Mouse (Mus musculus) limb, embryonic 13.5 days (tissue): ENCODE measurements around the gene Elac2. TPM values are rescaled to one million over a fixed set of nuclear protein-coding genes. Genes with fewer than 3 reads are reported as not detected.

Experiments
- ATAC-seq: fragments of 200-750 bp; cut with Nextera tagmentation; 2 replicates; pipeline ENCODE4 v1.8.0; 2017; ENCODE audit warnings: low read depth, moderate number of reproducible peaks, moderate TSS enrichment; ENCODE audit not compliant: low FRiP score
- H3K27ac ChIP-seq: fragments of 300-500 bp; sonication (generic); 2 replicates; pipeline ENCODE4 v1.5.1; 2015; ENCODE audit warnings: inconsistent platforms, mild to moderate bottlenecking, moderate library complexity
- H3K27me3 ChIP-seq: fragments of 300-500 bp; sonication (generic); 2 replicates; pipeline ENCODE4 v1.6.1; 2015; ENCODE audit warnings: mild to moderate bottlenecking, inconsistent platforms
- H3K36me3 ChIP-seq: fragments of 300-500 bp; sonication (generic); 2 replicates; pipeline ENCODE4 v1.6.1; 2015; ENCODE audit warnings: inconsistent platforms, mild to moderate bottlenecking, moderate library complexity
- H3K4me1 ChIP-seq: fragments of 300-500 bp; sonication (generic); 2 replicates; pipeline ENCODE4 v1.6.1; 2015; ENCODE audit warnings: inconsistent platforms
- H3K4me2 ChIP-seq: fragments of 300-500 bp; sonication (generic); replicated peaks from 2 replicates; pipeline ENCODE4 v1.6.1; 2015; ENCODE audit warnings: inconsistent platforms, mild to moderate bottlenecking, moderate library complexity
- H3K4me3 ChIP-seq: fragments of 300-500 bp; sonication (generic); 2 replicates; pipeline ENCODE4 v1.5.1; 2015; ENCODE audit warnings: moderate library complexity, mild to moderate bottlenecking, inconsistent platforms
- H3K9ac ChIP-seq: fragments of 300-500 bp; sonication (generic); 2 replicates; pipeline ENCODE4 v1.6.1; 2015; ENCODE audit warnings: mild to moderate bottlenecking, inconsistent platforms
- H3K9me3 ChIP-seq: fragments of 300-500 bp; sonication (generic); 2 replicates; pipeline ENCODE4 v1.6.1; 2016; ENCODE audit warnings: inconsistent platforms
- WGBS: fragments of 180-500 bp; shearing (Covaris S2); methylation state at CpG from one replicate; pipeline ENCODE4 v1.1.7; 2015; 5-methylcytosine and 5-hydroxymethylcytosine counted together
- polyA plus RNA-seq: library from polyadenylated mRNA; unstranded; fragments of >200 nt; fragmentation: Nextera tagmentation; extraction: Ambion mirVana; gene quantifications from 2 replicates; pipeline ENCODE4 v1.2.1, GENCODE M21; 2015

Elac2 gene
- polyA plus RNA-seq, 1 experiment from 2014 or later, result 25.6 TPM

DNA sequence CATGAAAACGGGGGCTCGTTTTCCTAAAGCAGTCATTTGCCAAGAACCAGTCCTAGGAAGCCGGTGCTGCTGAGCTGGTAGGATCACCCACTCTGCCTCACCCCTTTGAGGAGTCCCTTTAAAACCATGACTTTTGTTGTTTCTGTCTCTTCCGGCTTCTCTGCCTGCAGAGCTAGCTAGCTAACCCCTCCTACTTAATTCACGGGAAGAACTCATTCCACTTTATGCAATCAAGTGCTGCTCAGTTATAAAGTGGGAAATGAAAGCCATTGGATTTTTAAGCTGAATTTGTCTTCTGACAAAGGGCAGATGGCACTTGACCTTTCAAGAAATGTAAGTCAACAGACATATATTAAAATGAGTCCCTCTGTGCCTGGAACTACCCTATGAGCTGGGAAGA is 49.2 kb downstream of the Elac2 start:
- 76% methylated on average over 5 of the region's 5 CpGs for WGBS
- H3K9ac ChIP-seq, result no peak overlapping the region

DNA sequence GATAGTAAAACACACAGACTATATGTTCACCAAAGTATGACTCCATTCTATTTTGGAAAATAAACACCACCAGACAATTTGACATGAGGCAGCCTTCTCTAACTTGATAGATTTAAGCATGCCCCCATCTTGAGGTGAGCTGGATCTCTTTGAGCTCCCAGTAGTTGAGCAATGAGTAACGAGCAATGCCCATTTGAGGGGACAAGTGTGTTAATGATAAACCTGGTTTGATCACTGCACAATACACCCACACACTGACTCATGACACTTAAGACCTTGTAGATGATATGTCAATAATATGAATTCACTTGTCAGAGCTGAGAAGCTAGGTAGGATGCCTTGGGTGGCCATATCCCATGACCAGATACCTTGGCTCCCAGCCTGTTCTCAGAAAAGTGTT is 51.4 kb downstream of the Elac2 start:
- Histone ChIP-seq H3K27me3 (no peaks in the 10 kb centered on the region), H3K9me3 (no peaks in the 10 kb centered on the region), H3K9ac (no peak overlapping the region), H3K4me1 (no peaks in the 10 kb centered on the region), H3K4me3 (no peak overlapping the region), H3K36me3 (peaks cover 8% of the 10 kb centered on the region; the same call in 1 of the 2 replicates), H3K4me2 (no peak overlapping the region), H3K27ac (no peak overlapping the region)
- no peak for ATAC-seq
- 85% methylated on average over 1 of the region's 1 CpGs for WGBS

More for the DNA sequence above, 49.2 kb downstream of the Elac2 start:
- Histone ChIP-seq H3K4me1 (no peaks in the 10 kb centered on the region), H3K27me3 (no peaks in the 10 kb centered on the region), H3K4me2 (no peak overlapping the region), H3K4me3 (no peak overlapping the region), H3K9me3 (no peaks in the 10 kb centered on the region), H3K27ac (no peak overlapping the region), H3K36me3 (peaks cover 8% of the 10 kb centered on the region; the same call in 1 of the 2 replicates)
- ATAC-seq, result no peak

DNA sequence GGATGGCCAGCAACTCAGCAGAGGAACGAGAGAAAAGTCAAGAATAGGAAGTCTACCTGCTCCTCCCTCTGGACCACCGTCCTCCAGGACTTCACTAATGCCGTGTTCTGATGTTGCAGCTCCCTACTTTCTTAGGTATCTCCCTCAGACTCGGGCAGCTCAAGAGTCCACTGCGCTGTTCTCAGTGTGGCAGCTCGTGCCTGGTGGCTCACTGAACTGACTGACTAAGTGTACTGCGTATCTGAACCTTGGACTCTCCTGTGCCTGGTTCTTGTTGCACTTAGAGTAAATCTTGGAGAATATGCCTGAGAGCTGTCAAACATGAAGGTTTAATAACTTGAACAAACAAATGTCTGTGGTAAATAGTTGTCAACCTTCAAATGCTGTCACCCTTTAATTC is 53.4 kb downstream of the Elac2 start:
- Histone ChIP-seq H3K4me3 (no peak overlapping the region), H3K27me3 (no peaks in the 10 kb centered on the region), H3K36me3 (peaks cover 8% of the 10 kb centered on the region; the same call in 1 of the 2 replicates), H3K4me2 (no peak overlapping the region), H3K27ac (no peak overlapping the region), H3K4me1 (no peaks in the 10 kb centered on the region), H3K9me3 (no peaks in the 10 kb centered on the region), H3K9ac (no peak overlapping the region)
- ATAC-seq, result no peak
- WGBS, result 86% methylated on average over 7 of the region's 7 CpGs

DNA sequence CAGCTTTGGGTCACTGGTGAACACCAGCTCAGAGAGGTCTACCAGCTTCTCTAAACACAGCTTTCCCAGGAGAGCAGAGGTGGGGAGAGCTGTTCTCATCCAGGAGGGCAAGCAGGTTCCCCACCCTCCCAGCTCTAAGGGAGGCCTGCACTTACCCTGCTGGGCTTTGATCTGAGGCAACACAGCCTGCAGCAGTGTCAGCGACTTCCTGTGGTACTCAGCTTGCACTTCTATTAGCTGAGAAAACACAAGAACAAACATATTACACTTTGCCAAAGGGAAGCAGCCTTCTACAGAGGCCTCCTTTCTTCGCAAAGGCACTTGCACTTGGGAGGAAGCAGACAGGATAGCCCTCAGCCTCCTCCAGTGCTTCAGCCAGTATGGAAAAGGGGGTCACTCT is 60.2 kb downstream of the Elac2 start:
- Histone ChIP-seq H3K36me3 (no peaks in the 10 kb centered on the region), H3K27ac (no peak overlapping the region), H3K4me3 (no peak overlapping the region), H3K4me1 (peaks cover 17% of the 10 kb centered on the region), H3K9ac (no peak overlapping the region), H3K9me3 (no peaks in the 10 kb centered on the region), H3K27me3 (no peaks in the 10 kb centered on the region), H3K4me2 (no peak overlapping the region)
- no peak for ATAC-seq
- 14% methylated on average over 2 of the region's 2 CpGs for WGBS

DNA sequence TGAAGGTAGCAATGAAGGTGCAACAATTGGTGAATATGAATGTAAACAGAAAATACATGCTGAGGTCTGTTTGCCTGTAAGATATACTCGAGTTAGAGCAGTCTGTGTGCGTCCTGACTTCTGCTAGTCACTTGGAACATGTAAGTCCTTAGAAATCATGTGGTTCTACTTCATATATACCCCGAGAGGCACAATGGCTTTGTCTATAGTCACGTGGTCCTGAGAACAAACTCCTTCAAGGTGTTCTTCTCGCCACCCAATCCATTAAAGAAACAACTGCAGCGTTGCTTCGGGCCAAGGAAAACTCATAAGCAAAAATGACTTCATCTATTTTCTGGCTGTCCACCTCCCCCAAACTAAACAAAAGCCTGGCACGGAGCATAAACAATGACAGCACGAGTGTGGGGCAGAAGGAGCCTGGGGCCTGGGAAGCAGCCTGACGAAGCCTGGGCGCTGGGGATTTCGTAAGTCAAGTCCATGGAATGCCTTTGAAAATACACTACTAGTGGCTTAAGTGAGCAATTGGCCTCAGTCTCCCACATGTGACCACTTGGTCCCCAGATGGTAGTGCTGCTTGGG is 60.8 kb downstream of the Elac2 start:
- Histone ChIP-seq H3K4me2 (no peak overlapping the region), H3K27ac (no peak overlapping the region), H3K9ac (no peak overlapping the region), H3K27me3 (no peaks in the 10 kb centered on the region), H3K36me3 (no peaks in the 10 kb centered on the region), H3K4me3 (no peak overlapping the region), H3K9me3 (no peaks in the 10 kb centered on the region), H3K4me1 (peaks cover 17% of the 10 kb centered on the region)
- WGBS, result 57% methylated on average over 12 of the region's 12 CpGs
- no peak for ATAC-seq

DNA sequence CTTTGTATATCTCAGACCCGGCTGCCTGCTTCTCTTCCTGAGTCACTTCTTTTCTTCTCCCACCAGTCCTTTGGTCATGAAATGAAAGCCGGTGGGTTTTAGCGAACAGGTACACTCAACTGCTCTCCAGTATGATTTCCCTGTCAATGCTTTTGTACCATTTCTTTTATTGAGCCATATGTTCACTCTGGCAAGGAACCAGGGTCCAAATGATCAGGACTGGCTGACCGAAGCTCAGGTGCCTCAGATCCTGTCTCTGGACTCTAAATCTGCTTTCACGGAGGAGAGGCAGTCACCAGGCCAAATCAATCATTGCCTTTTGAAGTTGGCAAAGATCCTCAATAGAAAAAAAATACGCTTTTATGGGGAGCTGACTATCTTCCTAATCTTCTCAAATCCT is 61.7 kb downstream of the Elac2 start:
- Histone ChIP-seq H3K4me2 (no peak overlapping the region), H3K27ac (no peak overlapping the region), H3K4me1 (peaks cover 17% of the 10 kb centered on the region), H3K9ac (no peak overlapping the region), H3K36me3 (no peaks in the 10 kb centered on the region), H3K4me3 (no peak overlapping the region), H3K27me3 (no peaks in the 10 kb centered on the region), H3K9me3 (no peaks in the 10 kb centered on the region)
- no peak for ATAC-seq
- WGBS, result 76% methylated on average over 6 of the region's 6 CpGs

DNA sequence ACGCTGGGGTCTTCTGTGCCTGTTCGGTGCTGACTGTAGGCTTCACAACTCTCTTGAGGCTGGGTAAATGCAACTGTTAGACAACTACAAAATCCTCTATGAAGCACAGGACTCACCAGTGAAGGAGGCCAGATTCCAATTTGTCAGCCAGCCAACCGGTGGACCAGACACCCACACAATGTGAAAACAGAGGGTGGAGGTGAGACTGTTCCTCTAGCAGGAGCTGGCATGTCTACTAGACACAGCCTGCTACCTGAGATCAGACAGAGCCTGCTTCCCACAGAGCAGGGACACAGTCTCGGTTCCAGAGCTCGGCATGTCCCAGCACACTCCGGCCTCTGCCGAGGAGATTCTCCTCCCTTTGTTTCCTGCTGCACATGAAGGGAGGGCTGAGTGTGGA is 70.3 kb downstream of the Elac2 start:
- Histone ChIP-seq H3K36me3 (no peaks in the 10 kb centered on the region), H3K9ac (no peak overlapping the region), H3K4me1 (peaks cover 6% of the 10 kb centered on the region; the same call in 1 of the 2 replicates), H3K27ac (no peak overlapping the region; the same call in 1 of the 2 replicates), H3K4me3 (no peak overlapping the region), H3K4me2 (no peak overlapping the region), H3K27me3 (no peaks in the 10 kb centered on the region), H3K9me3 (no peaks in the 10 kb centered on the region)
- no peak for ATAC-seq
- WGBS, result 78% methylated on average over 7 of the region's 7 CpGs

DNA sequence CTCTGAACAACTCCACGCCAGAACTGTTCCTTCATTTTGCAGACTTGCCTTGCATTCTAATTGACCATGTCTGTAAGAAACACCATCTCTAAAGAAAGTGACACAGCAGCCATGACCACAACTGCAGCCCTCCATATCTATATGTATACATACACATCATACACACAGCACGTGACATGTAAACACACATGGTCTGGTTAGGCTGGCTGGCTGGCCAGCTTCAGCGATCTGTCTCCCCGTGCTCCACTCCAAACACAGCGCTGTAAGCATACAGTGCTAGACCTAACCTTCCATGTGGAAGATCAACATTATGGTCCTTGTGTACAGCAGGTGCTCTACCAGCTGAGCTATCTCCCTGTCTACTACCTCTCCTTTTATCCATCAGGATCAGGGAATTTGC is 72.0 kb downstream of the Elac2 start:
- WGBS, result 88% methylated on average over 5 of the region's 5 CpGs

More for the DNA sequence above, 72.0 kb downstream of the Elac2 start:
- Histone ChIP-seq H3K4me1 (peaks cover 6% of the 10 kb centered on the region; the same call in 1 of the 2 replicates), H3K9ac (no peak overlapping the region), H3K27ac (no peak overlapping the region), H3K36me3 (no peaks in the 10 kb centered on the region), H3K9me3 (no peaks in the 10 kb centered on the region), H3K4me3 (no peak overlapping the region), H3K4me2 (no peak overlapping the region), H3K27me3 (no peaks in the 10 kb centered on the region)
- ATAC-seq, result no peak

Other genes starting within 250 kb of the Elac2 start
- gene 1700086D15Rik, start 180.9 kb downstream of the Elac2 start, polyA plus RNA-seq, result 0.13 TPM in 1 of 2 replicates, not detected in the other
- gene Arhgap44, start 183.9 kb downstream of the Elac2 start, polyA plus RNA-seq, result 4.6 and 5.5 TPM in 2 replicates